Mouse (Mus musculus) embryonic facial prominence, embryonic 11.5 days (tissue): ENCODE measurements around the gene Rab30. TPM values are rescaled to one million over a fixed set of nuclear protein-coding genes. Genes with fewer than 3 reads are reported as not detected.
"Not testable (repeated sequence)": the region's sequence is repeated elsewhere in the genome, so short reads cannot be mapped to it uniquely, and the experiment has no call there.

Experiments
- ATAC-seq: fragments of 200-750 bp; cut with Nextera tagmentation; replicated peaks from 2 replicates; pipeline ENCODE4 v1.8.0; 2017; ENCODE audit warnings: low read depth; ENCODE audit not compliant: insufficient number of reproducible peaks, low FRiP score, low TSS enrichment
- DNase-seq: peaks from one replicate; pipeline ENCODE4 v3.0.0-alpha.2; 2015; ENCODE audit warnings: low spot score
- H3K27ac ChIP-seq: fragments of 300-500 bp; sonication (generic); replicated peaks from 2 replicates; pipeline ENCODE4 v1.5.1; 2014; ENCODE audit warnings: mild to moderate bottlenecking, low read depth, low read length, control low read depth
- H3K27me3 ChIP-seq: fragments of 300-500 bp; sonication (generic); 2 replicates; pipeline ENCODE4 v1.6.1; 2014; ENCODE audit warnings: mild to moderate bottlenecking, low read length, moderate library complexity, mixed read lengths; ENCODE audit not compliant: control insufficient read depth, insufficient read depth
- H3K36me3 ChIP-seq: fragments of 300-500 bp; sonication (generic); replicated peaks from 2 replicates; pipeline ENCODE4 v1.6.1; 2014; ENCODE audit warnings: low read depth, mild to moderate bottlenecking, low read length, moderate library complexity, mixed read lengths; ENCODE audit not compliant: control insufficient read depth, insufficient read depth
- H3K4me1 ChIP-seq: fragments of 300-500 bp; sonication (generic); 2 replicates; pipeline ENCODE4 v1.6.1; 2014; ENCODE audit warnings: low read length, mixed read lengths; ENCODE audit not compliant: control insufficient read depth, insufficient read depth
- H3K4me2 ChIP-seq: fragments of 300-500 bp; sonication (generic); 2 replicates; pipeline ENCODE4 v1.6.1; 2014; ENCODE audit warnings: low read depth, mild to moderate bottlenecking, control low read depth, low read length, moderate library complexity
- H3K4me3 ChIP-seq: fragments of 300-500 bp; sonication (generic); 2 replicates; pipeline ENCODE4 v1.5.1; 2014; ENCODE audit warnings: low read depth, low read length, control low read depth
- H3K9ac ChIP-seq: fragments of 300-500 bp; sonication (generic); replicated peaks from 2 replicates; pipeline ENCODE4 v1.6.1; 2014; ENCODE audit warnings: mild to moderate bottlenecking, control low read depth, low read length
- H3K9me3 ChIP-seq: fragments of 300-500 bp; sonication (generic); replicated peaks from 2 replicates; pipeline ENCODE4 v1.6.1; 2016; ENCODE audit warnings: mild to moderate bottlenecking, low read length, inconsistent platforms, mixed read lengths; ENCODE audit not compliant: control insufficient read depth
- whole genome bisulfite sequencing: fragments of 180-500 bp; shearing (Covaris S2); extraction: QIAGEN DNeasy Blood & Tissue Kit; methylation state at CpG from one replicate; pipeline ENCODE4 v1.1.7; 2014; 5-methylcytosine and 5-hydroxymethylcytosine counted together
- polyA plus RNA-seq: library from polyadenylated mRNA; unstranded; fragments of >200 nt; fragmentation: Nextera tagmentation; extraction: Ambion mirVana; gene quantifications from 2 replicates; pipeline ENCODE4 v1.2.1, GENCODE M21; 2014

The Rab30 gene
- polyA plus RNA-seq, 1 experiment from 2014 or later, result 23.8 TPM

GRCm38 (mm10) chr7:92715055-92715454, 26.3 kb upstream of the Rab30 start:
- WGBS, result 75% methylated on average over 1 of the region's 1 CpGs
- ATAC-seq (no peak), DNase-seq (no peak)
- no peaks in the 10 kb centered on the region for H3K27me3 ChIP-seq
- no peak overlapping the region for H3K27ac ChIP-seq
- no peaks in the 10 kb centered on the region for H3K9me3 ChIP-seq
- H3K4me2 ChIP-seq, result no peak overlapping the region
- no peak overlapping the region for H3K4me3 ChIP-seq
- H3K4me1 ChIP-seq, result no peaks in the 10 kb centered on the region
- H3K9ac ChIP-seq, result no peak overlapping the region
- H3K36me3 ChIP-seq, result no peaks in the 10 kb centered on the region

- no peaks in the 10 kb centered on the region for H3K4me1 ChIP-seq
- WGBS, result 77% methylated on average over 3 of the region's 3 CpGs
- H3K36me3 ChIP-seq, result no peaks in the 10 kb centered on the region
- H3K27me3 ChIP-seq, result no peaks in the 10 kb centered on the region
- no peak for ATAC-seq
- H3K4me2 ChIP-seq, result no peak overlapping the region
- no peak overlapping the region for H3K4me3 ChIP-seq
- no peak overlapping the region for H3K9ac ChIP-seq
- no peak for DNase-seq
- no peak overlapping the region for H3K27ac ChIP-seq
- no peaks in the 10 kb centered on the region for H3K9me3 ChIP-seq
Observed at GRCm38 (mm10) chr7:92720156-92720905, 21.1 kb upstream of the Rab30 start.

- no peak overlapping the region for H3K4me2 ChIP-seq
- H3K4me3 ChIP-seq, result no peak overlapping the region
- H3K27me3 ChIP-seq, result no peaks in the 10 kb centered on the region
- DNase-seq, result no peak
- no peak for ATAC-seq
- no peak overlapping the region for H3K9ac ChIP-seq
- no peaks in the 10 kb centered on the region for H3K9me3 ChIP-seq
- 30% methylated on average over 3 of the region's 3 CpGs for WGBS
- no peaks in the 10 kb centered on the region for H3K4me1 ChIP-seq
- H3K27ac ChIP-seq, result no peak overlapping the region
- no peaks in the 10 kb centered on the region for H3K36me3 ChIP-seq
Observed at GRCm38 (mm10) chr7:92723750-92724149, 17.7 kb upstream of the Rab30 start.

GRCm38 (mm10) chr7:92724261-92724660, 17.1 kb upstream of the Rab30 start:
- Histone ChIP-seq H3K9me3 (no peaks in the 10 kb centered on the region), H3K27ac (no peak overlapping the region), H3K27me3 (no peaks in the 10 kb centered on the region), H3K36me3 (no peaks in the 10 kb centered on the region), H3K4me1 (no peaks in the 10 kb centered on the region), H3K9ac (no peak overlapping the region), H3K4me3 (no peak overlapping the region), H3K4me2 (no peak overlapping the region)
- WGBS, result 79% methylated on average over 4 of the region's 4 CpGs
- ATAC-seq (no peak), DNase-seq (no peak)

GRCm38 (mm10) chr7:92729583-92729982, 11.8 kb upstream of the Rab30 start:
- not testable (repeated sequence) for H3K9ac ChIP-seq, H3K4me3 ChIP-seq, H3K27ac ChIP-seq, H3K36me3 ChIP-seq, ATAC-seq, H3K4me1 ChIP-seq, DNase-seq, H3K9me3 ChIP-seq, H3K4me2 ChIP-seq, H3K27me3 ChIP-seq
- 75% methylated on average over 3 of the region's 3 CpGs for WGBS

- no peak overlapping the region for H3K9ac ChIP-seq
- H3K4me3 ChIP-seq, result no peak overlapping the region
- no peak overlapping the region for H3K27ac ChIP-seq
- no peaks in the 10 kb centered on the region for H3K9me3 ChIP-seq
- DNase-seq (no peak), ATAC-seq (no peak)
- no peaks in the 10 kb centered on the region for H3K4me1 ChIP-seq
- H3K4me2 ChIP-seq, result no peak overlapping the region
- 82% methylated on average over 4 of the region's 4 CpGs for WGBS
- H3K36me3 ChIP-seq, result no peaks in the 10 kb centered on the region
- H3K27me3 ChIP-seq, result no peaks in the 10 kb centered on the region
Observed at GRCm38 (mm10) chr7:92730465-92730864, 10.9 kb upstream of the Rab30 start.

GRCm38 (mm10) chr7:92730959-92731358, 10.4 kb upstream of the Rab30 start:
- H3K36me3 ChIP-seq, result no peaks in the 10 kb centered on the region
- H3K9ac ChIP-seq, result no peak overlapping the region
- H3K27ac ChIP-seq, result no peak overlapping the region
- DNase-seq, result no peak
- H3K4me1 ChIP-seq, result no peaks in the 10 kb centered on the region
- 71% methylated on average over 3 of the region's 3 CpGs for WGBS
- H3K4me2 ChIP-seq, result no peak overlapping the region
- ATAC-seq, result no peak
- H3K9me3 ChIP-seq, result no peaks in the 10 kb centered on the region
- no peaks in the 10 kb centered on the region for H3K27me3 ChIP-seq
- no peak overlapping the region for H3K4me3 ChIP-seq

GRCm38 (mm10) chr7:92732136-92732535, 9.3 kb upstream of the Rab30 start:
- no peaks in the 10 kb centered on the region for H3K4me1 ChIP-seq
- no peaks in the 10 kb centered on the region for H3K9me3 ChIP-seq
- no peak overlapping the region for H3K4me2 ChIP-seq
- H3K27ac ChIP-seq, result no peak overlapping the region
- no peak for DNase-seq
- ATAC-seq, result no peak
- H3K4me3 ChIP-seq, result no peak overlapping the region
- no peak overlapping the region for H3K9ac ChIP-seq
- 91% methylated on average over 7 of the region's 7 CpGs for WGBS
- no peaks in the 10 kb centered on the region for H3K27me3 ChIP-seq
- H3K36me3 ChIP-seq, result no peaks in the 10 kb centered on the region
